Mouse (Mus musculus) cerebellum, adult 9-11 months (tissue): Measurements from ENCODE around the gene H2-Eb2.

Source experiments
- DNase-seq: peaks from one replicate; pipeline ENCODE4 v3.0.0; 2022

Gene H2-Eb2

GRCm38 (mm10) chr17:34325436-34325835 is at the start of gene H2-Eb2:
TSS of gene H2-Eb2 (plus strand) at chr17:34325665.
- no peak for DNase-seq

GRCm38 (mm10) chr17:34280499-34281038 is 44.9 kb upstream of the H2-Eb2 start:
- DNase-seq = no peak

- no peak for DNase-seq
Observed at GRCm38 (mm10) chr17:34281836-34282235, 43.6 kb upstream of the H2-Eb2 start.

- no peak for DNase-seq
Observed at GRCm38 (mm10) chr17:34285371-34285770, 40.1 kb upstream of the H2-Eb2 start.

- DNase-seq = no peak
Observed at GRCm38 (mm10) chr17:34285848-34286247, 39.6 kb upstream of the H2-Eb2 start.

- no peak for DNase-seq
Observed at GRCm38 (mm10) chr17:34286501-34286900, 39.0 kb upstream of the H2-Eb2 start.

- DNase-seq = no peak
Observed at GRCm38 (mm10) chr17:34286999-34287398, 38.5 kb upstream of the H2-Eb2 start.

- DNase-seq = peak; percentile 51
Observed at GRCm38 (mm10) chr17:34287648-34288047, 37.8 kb upstream of the H2-Eb2 start, which contains the start of gene H2-Aa. TSS of gene H2-Aa (minus strand) at chr17:34287823.

- DNase-seq = no peak
Observed at GRCm38 (mm10) chr17:34288131-34288530, 37.3 kb upstream of the H2-Eb2 start.

GRCm38 (mm10) chr17:34291609-34292008 is 33.9 kb upstream of the H2-Eb2 start:
- DNase-seq = peak; percentile 18

GRCm38 (mm10) chr17:34292570-34292969 is 32.9 kb upstream of the H2-Eb2 start:
- no peak for DNase-seq

- no peak for DNase-seq
Observed at GRCm38 (mm10) chr17:34293533-34293932, 31.9 kb upstream of the H2-Eb2 start.

- no peak for DNase-seq
Observed at GRCm38 (mm10) chr17:34294249-34294648, 31.2 kb upstream of the H2-Eb2 start.

GRCm38 (mm10) chr17:34295307-34295706 is 30.2 kb upstream of the H2-Eb2 start:
- no peak for DNase-seq

GRCm38 (mm10) chr17:34295891-34296794 is 29.3 kb upstream of the H2-Eb2 start:
- DNase-seq = no peak

GRCm38 (mm10) chr17:34299356-34299755 is 26.1 kb upstream of the H2-Eb2 start:
- no peak for DNase-seq

- no peak for DNase-seq
Observed at GRCm38 (mm10) chr17:34300071-34300470, 25.4 kb upstream of the H2-Eb2 start.

GRCm38 (mm10) chr17:34300691-34301566 is 24.5 kb upstream of the H2-Eb2 start:
- DNase-seq = no peak

- DNase-seq = no peak
Observed at GRCm38 (mm10) chr17:34301670-34302190, 23.7 kb upstream of the H2-Eb2 start.

- DNase-seq = no peak
Observed at GRCm38 (mm10) chr17:34303789-34304188, 21.7 kb upstream of the H2-Eb2 start.

GRCm38 (mm10) chr17:34304751-34305150 is 20.7 kb upstream of the H2-Eb2 start:
- DNase-seq = peak; percentile 27

GRCm38 (mm10) chr17:34305380-34306030 is 20.0 kb upstream of the H2-Eb2 start, which contains the start of gene H2-Eb1:
TSS of gene H2-Eb1 (plus strand) at chr17:34305867.
- DNase-seq = peak; percentile 63
